Mouse (Mus musculus): ENCODE measurements at regions not wholly inside any gene's neighbourhood (a gene's known extent, or its start where the extent isn't known, plus 50 kb on each side); places are given as distances from the start of the nearest gene placed in this dataset.

DNA sequence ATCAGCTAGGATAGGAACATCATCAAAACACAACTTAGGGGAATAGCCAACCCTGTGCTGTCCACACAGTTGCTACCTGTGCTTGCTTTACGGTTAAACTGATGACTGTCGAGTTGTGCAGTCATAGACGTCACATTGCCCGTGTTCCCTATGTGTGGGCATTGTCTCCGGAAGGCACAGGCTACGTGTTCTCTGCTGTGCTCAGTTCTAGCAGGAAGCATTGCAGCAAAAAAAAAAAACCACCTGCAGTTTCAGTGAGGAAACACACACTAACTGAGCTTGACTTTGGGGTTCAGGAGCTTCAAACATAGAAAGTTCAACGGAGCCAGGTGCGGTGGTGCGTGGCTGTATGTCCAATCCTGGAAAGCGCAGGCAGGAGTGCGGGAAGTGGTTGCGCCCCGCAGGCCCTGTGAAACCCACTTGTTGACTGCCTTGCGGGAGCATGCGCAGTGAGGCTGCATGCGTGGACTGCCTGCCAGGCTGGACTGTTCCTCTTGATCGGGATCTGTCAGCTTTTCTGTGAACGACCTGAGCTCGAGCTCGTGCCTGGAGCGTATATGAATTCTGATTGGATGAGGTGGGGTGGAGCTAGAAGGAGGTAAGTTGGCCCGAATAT, 190.2 kb upstream of the Krr1 start:
- peak in 1 of 2 experiments; percentile 65 for DNase-seq (ENCODE audit: low spot score in 2 of 2)

DNA sequence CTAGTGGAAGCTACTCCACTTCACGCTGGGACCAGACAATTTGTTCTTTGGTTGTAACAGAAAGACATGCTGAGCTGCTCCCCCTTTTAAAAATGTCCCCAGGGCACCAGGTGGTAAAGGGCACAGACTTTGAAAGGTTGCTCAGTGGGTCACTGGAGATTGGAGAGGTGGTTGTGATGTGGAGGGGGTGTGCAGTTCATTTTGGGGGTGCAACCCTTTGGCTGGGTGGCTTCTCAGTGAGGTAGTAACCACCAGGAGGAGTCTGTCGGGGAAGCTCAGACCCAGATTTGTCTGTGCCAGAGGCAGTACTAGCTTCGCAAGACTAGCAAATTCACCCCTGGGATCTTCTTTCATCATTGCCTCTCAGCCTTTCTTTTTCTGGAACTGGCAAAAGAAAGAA, 189.0 kb upstream of the Krr1 start:
- no peak for DNase-seq (ENCODE audit: low spot score in 2 of 2)

DNA sequence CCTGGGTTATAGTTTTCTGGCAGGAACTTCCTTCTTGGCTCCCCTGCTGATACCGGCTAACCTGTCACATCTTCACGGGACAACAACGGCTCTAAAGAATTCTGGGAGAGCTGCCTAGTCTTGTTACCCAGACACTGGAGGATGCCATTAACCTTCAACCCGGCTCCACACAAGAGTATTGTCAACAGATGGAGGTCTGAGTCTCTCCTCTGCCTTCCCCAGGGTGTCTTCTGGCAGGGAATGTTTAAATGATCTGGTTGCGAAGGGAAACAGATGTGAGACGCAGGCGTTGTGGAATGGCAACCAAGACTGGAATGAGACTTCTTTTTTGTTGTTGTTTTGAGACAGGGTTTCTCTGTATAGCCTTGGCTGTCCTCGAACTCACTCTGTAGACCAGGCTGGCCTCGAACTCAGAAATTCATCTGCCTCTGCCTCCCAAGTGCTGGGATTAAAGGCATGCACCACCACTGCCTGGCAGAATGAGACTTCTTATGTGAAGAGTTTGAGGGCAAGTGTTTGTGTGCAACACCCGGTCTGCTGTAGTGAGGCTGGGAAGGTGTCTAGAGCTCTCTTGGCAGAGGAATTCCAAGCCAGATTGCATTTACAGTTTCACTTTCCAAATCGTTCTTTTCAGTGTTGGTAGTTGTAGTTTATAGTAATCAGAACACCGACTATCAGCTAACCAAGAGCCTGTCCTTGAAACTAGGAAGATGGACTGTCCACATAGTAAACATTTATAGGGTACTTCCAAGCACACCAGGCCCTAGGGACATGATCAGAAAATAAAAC, 188.2 kb upstream of the Krr1 start:
- DNase-seq (ENCODE audit: low spot score in 2 of 2): no peak

- no peak for DNase-seq (ENCODE audit: low spot score in 2 of 2)
Measured at GRCm38 (mm10) chr10:111787175-111787574, 185.3 kb upstream of the Krr1 start.

DNA sequence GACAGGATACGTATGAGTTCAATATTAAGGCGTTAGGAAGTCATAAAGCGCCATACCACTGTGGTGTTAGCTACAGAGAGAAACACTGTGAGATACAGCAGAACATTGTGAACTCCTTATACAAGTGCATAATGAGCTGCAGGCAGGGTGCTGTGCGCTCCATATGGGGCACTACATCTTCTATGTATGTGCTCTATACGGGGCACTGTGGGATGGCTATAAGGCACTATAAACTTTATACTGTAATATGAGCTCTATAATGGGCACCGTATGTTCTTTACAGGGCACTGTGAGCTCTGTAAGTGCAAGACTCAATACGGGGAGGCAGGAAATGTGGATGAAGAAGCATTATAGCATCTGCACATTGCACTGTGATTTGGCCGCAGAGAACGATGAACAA, 183.2 kb upstream of the Krr1 start:
- no peak for DNase-seq (ENCODE audit: low spot score in 2 of 2)

GRCm38 (mm10) chr10:111790911-111791310, 181.6 kb upstream of the Krr1 start:
- no peak for DNase-seq (ENCODE audit: low spot score in 2 of 2)

DNA sequence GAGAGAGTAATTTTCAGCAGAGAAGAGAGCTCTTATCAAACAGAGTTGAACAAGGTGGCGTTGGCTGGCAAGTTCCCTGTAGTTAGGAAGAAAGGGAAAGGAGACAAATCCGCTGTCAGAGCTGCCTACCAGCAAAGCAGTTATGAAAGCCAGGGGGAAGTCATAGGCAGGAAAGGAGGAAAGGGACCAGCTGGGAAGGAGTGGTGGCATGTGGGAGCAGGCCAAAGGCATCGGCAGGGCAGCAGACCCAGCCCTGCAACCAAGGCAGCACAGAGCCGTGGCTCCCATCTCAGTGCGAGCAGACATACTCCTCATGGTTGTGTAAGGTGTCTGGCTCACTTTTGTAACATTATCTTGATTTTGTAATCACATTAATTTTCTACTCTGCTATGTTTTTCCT, 177.4 kb upstream of the Krr1 start:
- DNase-seq (ENCODE audit: low spot score in 2 of 2): no peak

DNA sequence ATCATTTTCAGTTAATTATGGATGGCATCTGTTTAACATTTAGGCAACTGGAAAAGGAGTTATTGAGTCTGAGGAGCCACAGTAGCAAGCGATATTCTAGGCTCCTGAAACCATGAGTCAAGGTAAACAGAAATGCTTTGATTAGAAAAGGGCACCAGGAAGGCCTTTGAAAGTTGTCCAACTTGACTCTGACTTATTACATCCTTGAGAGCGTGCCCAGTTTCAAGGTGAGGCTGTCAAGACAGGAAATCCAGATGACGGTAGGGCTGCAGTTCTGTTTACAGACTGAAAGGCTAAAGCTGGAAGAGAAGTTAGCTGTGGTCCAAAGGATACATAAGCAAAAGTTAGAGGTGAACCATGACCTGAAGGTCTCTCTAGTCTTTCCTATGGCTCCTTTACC, 176.7 kb upstream of the Krr1 start:
- DNase-seq (ENCODE audit: low spot score in 2 of 2): no peak

- DNase-seq (ENCODE audit: low spot score in 2 of 2): no peak
Measured at GRCm38 (mm10) chr10:111798851-111799281, 173.6 kb upstream of the Krr1 start.

DNA sequence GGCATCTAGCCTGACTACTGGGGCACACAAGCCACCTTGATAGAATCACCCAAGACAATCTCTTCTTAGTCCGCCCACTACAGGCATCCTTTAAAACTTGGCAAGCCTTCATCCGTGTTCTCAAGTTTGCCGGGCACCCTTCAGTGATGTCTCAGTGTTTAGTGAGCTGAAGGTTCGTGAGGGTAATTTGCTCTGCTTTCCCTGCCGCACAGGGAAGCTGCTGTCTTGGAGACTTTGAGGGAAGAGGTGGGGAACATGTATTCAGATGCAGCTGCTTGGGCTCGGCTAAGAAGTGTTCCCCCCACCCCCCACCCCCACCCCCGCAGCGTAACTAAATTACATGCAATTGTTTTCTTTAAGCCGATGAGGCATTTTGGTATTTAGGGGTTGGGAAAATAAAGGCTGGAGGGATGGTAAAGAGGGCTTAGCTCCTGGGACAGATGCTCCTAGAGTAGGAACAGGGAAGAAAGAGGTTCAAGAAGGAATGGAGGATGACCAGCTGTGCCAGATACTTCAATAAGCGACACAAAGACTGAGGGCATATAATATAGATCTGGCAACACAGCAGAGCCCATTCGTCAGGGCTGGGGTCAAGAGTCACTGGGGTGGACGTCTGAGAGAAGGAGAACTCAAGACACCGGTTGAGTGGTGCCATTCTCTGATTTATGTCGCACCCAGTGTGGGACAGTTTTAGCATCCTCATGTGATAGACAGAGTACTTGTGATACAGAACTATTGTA, 172.4 kb upstream of the Krr1 start:
- no peak for DNase-seq (ENCODE audit: low spot score in 2 of 2)

DNA sequence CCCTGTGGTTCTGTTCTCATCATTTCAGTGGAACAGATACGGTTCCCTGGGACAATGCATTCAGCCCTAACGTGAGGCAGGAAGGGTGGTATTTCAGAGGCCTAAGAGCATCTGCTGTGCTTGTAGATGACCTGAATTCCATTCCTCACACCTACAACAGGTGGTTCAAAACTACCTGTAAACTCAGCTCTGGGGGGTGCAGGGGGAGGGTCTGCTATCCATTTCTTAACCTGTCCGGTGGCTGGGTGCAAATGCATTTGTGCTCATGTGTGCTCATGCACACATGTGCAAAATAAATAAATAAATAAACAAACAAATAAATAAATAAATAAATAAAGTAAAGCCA, 171.9 kb upstream of the Krr1 start:
- DNase-seq (ENCODE audit: low spot score in 2 of 2): no peak

DNA sequence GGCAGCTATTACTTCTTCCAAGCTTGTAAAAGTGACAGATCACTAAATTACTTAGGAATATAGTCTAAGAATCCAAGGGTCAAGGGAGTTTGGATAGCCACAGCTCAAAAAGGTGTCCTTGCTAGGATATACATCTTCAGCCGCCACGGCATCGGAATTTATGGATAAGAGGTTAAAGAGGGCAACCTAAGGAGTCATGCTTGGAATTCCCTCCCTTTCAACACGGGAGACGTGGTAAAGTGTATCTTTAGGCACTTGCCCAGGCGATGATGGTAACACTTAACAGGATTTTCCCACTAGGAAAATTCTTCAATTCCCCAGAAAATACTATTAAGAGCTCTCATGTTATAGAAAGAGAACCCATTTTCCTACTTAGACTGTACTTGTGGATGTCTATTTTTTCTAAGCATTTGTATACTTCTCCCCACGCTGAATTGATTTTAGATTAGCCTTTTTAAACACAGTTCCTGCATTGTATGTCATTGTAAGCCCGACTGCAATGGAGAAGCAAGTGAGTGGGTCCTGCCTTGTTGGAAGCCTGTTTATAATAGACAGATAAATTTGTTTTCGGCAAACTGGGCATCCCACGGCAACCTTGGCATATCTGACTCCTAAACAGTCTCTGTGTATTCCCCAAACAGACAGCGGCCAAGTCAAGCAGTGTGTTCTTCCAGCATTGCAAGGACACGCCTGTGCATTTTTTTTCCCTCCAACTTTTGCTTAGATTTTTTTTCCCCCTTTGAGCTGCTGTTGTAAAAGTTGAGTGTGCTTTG, 171.3 kb upstream of the Krr1 start:
- DNase-seq (ENCODE audit: low spot score in 2 of 2): no peak

DNA sequence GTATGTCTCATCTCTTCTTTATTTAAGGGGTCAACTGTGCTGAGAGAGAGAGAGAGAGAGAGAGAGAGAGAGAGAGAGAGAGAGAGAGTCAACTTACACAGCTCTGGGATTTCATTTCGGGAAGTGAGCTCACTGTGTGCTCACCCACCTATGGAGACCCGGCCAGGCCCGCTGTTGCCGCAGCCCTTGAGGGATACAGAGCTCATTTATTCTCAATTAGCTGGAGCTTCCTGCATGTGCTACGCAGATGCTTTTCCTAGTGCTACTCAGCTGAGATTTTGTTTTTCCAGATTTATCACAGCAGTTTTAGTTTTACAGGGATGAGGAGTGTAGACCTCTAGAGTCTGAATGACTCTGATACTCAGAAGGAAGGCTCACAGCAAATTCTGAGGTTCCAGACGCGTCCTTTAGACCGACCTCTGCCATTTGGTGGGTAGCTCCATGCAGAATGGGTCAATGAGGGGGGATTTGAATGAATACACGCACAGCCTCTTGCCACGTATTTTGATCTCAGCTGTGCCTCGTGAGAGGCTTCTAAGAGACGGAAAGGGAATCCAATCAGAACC, 170.6 kb upstream of the Krr1 start:
- no peak for DNase-seq (ENCODE audit: low spot score in 2 of 2)

- DNase-seq (ENCODE audit: low spot score in 2 of 2): no peak
Measured at GRCm38 (mm10) chr10:111806333-111806732, 166.1 kb upstream of the Krr1 start.

GRCm38 (mm10) chr10:111806916-111807315, 165.5 kb upstream of the Krr1 start:
- DNase-seq (ENCODE audit: low spot score in 2 of 2): no peak

DNA sequence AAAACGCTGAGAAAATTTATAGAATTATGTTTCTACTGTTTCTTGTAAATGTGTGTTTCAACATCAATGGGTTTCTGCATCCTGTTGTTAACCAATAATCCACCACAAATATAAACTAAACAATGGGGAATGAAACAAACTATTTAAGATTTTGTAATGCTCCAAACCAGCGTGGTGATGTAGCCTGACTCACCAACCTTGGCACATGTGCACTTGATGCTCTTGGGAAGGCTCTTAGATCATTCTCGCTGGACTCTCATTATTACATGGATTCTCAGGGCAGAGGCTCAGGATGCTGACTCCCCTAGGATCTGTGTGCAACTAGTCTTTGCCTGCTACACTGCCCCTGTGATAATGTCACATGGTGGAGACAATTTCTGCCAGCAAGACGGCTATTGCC, 158.7 kb upstream of the Krr1 start:
- DNase-seq (ENCODE audit: low spot score in 2 of 2): no peak

DNA sequence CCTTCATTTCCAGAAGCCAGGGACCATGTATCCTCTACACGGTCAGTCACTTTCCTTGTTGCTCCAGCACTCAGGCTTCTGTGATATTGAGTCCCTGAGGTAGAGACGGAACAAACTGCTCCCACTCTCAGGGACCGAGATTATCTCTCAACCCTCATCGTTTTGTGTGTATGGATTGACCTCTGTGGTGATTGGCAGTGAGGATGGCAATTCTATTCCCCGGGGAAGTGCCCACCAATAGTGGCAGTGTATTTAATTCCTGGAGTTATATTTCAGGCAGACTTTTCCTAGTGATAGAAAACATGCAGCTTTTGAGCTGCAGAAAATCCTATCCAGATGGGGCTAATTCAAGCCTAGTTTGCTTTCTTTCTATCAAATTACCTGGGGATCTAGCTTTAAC, 157.8 kb upstream of the Krr1 start:
- DNase-seq (ENCODE audit: low spot score in 2 of 2): no peak

DNA sequence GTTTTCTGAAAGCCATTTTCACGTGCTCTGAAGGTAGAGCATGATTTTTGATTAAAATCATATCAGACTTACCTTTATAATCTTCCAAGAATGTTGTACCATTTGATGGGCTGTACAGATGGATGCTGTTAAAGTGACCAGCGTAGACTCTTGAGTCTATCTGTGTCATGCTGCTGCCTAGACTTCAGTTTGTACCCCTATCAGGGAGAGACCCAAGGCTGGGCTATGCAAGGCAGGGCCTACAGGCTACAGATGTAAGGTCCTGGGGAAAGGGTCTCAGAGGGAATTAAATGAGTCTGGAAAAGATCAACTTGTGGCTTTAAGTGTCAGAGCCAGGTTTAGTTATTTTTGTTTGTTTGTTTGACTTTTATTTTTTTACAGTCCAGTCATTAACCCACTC, 157.3 kb upstream of the Krr1 start:
- DNase-seq (ENCODE audit: low spot score in 2 of 2): no peak

- no peak for DNase-seq (ENCODE audit: low spot score in 2 of 2)
Measured at GRCm38 (mm10) chr10:111815821-111816599, 156.5 kb upstream of the Krr1 start.

DNA sequence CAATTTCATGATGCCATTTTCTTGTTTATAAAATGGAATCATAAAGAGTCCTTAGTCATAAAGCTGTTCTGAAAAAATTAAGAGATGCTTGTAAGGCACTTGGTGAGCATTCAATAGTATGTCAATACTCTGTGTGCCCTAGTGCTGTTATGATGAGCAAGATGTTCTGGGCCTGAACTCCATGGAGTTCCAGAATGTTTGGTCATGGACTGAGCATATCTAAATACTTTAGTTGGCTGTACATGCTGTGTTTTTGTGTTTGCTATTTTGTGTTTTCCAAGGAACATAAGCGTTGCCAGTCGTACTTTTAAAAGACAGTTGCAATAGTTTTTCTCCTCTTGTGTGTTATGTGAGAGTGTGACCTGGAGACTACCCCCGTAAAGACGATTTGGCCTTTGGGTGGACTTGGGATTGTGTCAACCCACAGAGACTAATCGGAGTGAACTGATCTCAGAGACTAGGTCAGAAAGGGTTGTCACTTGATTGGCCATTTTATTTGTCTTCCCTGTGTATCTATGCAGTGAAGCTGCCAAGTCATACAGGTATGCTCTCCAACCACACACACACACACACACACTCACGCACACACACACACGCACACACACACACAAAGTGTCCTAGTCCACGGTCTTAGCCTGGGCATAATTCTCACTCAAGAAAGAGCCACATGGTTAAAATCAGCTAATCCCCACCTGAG, 152.6 kb upstream of the Krr1 start:
- DNase-seq (ENCODE audit: low spot score in 2 of 2): no peak

Data from spleen, postnatal 4 days (tissue).